Mouse (Mus musculus): Measurements from ENCODE around the gene Slc25a33. TPM values are rescaled to one million over a fixed set of nuclear protein-coding genes. Genes with fewer than 3 reads are reported as not detected.

Slc25a33 gene
- polyA plus RNA-seq, 1 experiment: 77.0 TPM

GRCm38 (mm10) chr4:149728810-149729209, 45.3 kb downstream of the Slc25a33 start:
- TF ChIP-seq CTCF (IDR thresholded peaks at IDR 0.05; ENCODE audit: borderline replicate concordance, insufficient read depth, low read depth, low read length): no peak
- TF ChIP-seq POLR2A (IDR thresholded peaks at IDR 0.05; ENCODE audit: borderline replicate concordance, insufficient read depth, low read length): no peak
- H3K27me3 ChIP-seq (ENCODE audit: control insufficient read depth, insufficient read depth, low read length): no peaks in the 10 kb centered on the region
- WGBS: 68% methylated on average over 8 of the region's 8 CpGs
- H3K4me3 ChIP-seq (replicated peaks; ENCODE audit: insufficient read depth, low read depth, low read length): no peak overlapping the region
- no peak for DNase-seq
- no peak overlapping the region for H3K27ac ChIP-seq (ENCODE audit: insufficient read depth, low read length)
- H3K4me1 ChIP-seq (ENCODE audit: control insufficient read depth, insufficient read depth, low read length): peaks cover 87% of the 10 kb centered on the region

DNA sequence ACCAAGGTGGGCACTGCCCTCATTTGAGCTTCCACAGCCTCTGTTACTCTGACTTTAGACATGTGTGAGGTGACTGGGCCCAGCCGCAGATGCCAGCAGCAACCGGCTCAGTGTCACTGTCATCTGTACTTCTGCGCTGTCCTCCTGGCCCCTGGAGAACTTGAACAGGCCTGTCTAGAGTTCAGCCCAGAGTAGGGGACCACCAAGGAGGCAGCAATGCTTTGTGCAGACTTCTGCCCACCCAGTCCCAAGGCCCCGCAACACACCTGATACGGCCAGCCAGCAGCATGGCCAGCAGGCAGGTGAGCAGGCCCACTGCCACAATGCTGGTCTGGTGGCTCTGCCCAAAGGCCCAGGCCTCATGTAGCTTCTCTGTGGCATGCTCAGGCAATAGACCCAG, 46.4 kb downstream of the Slc25a33 start:
- TF ChIP-seq POLR2A (IDR thresholded peaks at IDR 0.05; ENCODE audit: borderline replicate concordance, insufficient read depth, low read length) (no peak), CTCF (IDR thresholded peaks at IDR 0.05; ENCODE audit: borderline replicate concordance, insufficient read depth, low read depth, low read length) (no peak)
- peak in 1 of 2 experiments; percentile 36 for DNase-seq
- Histone ChIP-seq H3K4me3 (replicated peaks; ENCODE audit: insufficient read depth, low read depth, low read length) (no peak overlapping the region), H3K27ac (ENCODE audit: insufficient read depth, low read length) (no peak overlapping the region), H3K4me1 (ENCODE audit: control insufficient read depth, insufficient read depth, low read length) (peaks cover 80% of the 10 kb centered on the region), H3K27me3 (ENCODE audit: control insufficient read depth, insufficient read depth, low read length) (no peaks in the 10 kb centered on the region)
- 46% methylated on average over 5 of the region's 5 CpGs for WGBS

DNA sequence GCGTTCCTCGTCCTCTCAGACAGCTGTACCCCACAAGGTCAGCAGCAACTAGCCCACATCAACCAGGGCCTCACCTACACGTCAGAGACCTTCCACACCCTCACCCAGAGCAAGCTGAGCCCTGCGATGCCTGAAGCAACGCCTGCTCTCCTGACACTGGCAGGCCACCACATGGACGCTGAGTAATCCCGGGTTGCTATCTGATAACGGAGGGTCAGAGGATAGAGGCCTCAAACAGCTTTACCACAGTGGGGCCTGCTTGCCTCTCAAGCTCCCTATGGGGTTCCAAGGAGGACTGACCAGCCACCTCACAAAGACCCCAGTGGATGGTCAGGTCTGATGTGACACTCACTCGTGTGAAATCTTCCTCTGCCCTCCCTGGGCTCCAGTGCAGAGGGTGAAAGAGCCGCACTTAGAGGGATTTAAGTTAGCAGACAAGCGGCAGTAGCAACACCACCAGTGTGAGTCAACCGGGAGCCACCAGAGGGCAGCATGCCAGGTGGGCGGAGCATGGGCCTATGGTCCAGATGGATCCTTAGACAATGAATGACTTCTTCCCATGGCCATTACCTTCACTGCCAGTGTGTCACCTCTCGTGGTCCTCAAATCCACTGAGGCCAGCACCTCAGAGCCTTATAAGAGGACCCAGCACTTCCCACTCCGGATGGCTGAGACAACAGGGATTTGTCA, 48.3 kb downstream of the Slc25a33 start:
- DNase-seq: peak; percentile 95
- Histone ChIP-seq H3K4me3 (replicated peaks; ENCODE audit: insufficient read depth, low read depth, low read length) (no peak overlapping the region), H3K27ac (ENCODE audit: insufficient read depth, low read length) (peak overlapping the region; percentile 17; the same call in 1 of the 2 replicates), H3K27me3 (ENCODE audit: control insufficient read depth, insufficient read depth, low read length) (no peaks in the 10 kb centered on the region), H3K4me1 (ENCODE audit: control insufficient read depth, insufficient read depth, low read length) (peaks cover 71% of the 10 kb centered on the region)
- TF ChIP-seq POLR2A (IDR thresholded peaks at IDR 0.05; ENCODE audit: borderline replicate concordance, insufficient read depth, low read length) (no peak), CTCF (IDR thresholded peaks at IDR 0.05; ENCODE audit: borderline replicate concordance, insufficient read depth, low read depth, low read length) (peak; percentile 59; the same call in 1 of the 2 replicates)
- WGBS: 20% methylated on average over 15 of the region's 15 CpGs

DNA sequence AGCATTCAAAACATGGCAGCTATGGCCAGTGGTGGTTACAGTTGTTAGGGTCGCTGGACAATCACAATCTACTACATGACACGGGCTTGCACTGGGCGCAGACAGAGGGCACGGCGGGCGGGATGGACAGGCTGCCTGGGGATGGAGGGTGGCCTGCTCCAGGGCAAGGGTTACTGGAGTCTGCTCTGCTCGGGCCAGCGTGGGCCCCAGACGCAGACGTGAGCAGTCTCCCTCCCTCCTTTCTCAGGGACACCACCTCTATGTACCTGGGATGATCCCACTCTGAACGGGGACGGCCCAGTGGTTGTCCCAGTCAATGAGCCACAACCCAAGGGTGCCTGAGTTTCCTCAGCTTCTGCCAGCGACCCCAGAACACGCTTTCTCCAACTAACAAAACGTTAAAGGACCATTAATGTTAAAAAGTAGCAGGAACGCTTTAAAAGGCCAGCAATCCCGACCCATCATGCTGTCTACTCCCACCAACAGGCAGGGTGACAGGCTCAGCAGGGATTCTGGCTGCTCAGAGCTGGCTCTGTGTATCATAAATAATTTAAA, 49.1 kb downstream of the Slc25a33 start:
- TF ChIP-seq CTCF (IDR thresholded peaks at IDR 0.05; ENCODE audit: borderline replicate concordance, insufficient read depth, low read depth, low read length) (no peak), POLR2A (IDR thresholded peaks at IDR 0.05; ENCODE audit: borderline replicate concordance, insufficient read depth, low read length) (no peak)
- peaks cover 67% of the 10 kb centered on the region for H3K4me1 ChIP-seq (ENCODE audit: control insufficient read depth, insufficient read depth, low read length)
- peak overlapping the region; percentile 57; the same call in 1 of the 2 replicates for H3K27ac ChIP-seq (ENCODE audit: insufficient read depth, low read length)
- no peaks in the 10 kb centered on the region for H3K27me3 ChIP-seq (ENCODE audit: control insufficient read depth, insufficient read depth, low read length)
- H3K4me3 ChIP-seq (replicated peaks; ENCODE audit: insufficient read depth, low read depth, low read length): no peak overlapping the region
- 65% methylated on average over 17 of the region's 17 CpGs for WGBS
- DNase-seq: peak; percentile 36 to 45

DNA sequence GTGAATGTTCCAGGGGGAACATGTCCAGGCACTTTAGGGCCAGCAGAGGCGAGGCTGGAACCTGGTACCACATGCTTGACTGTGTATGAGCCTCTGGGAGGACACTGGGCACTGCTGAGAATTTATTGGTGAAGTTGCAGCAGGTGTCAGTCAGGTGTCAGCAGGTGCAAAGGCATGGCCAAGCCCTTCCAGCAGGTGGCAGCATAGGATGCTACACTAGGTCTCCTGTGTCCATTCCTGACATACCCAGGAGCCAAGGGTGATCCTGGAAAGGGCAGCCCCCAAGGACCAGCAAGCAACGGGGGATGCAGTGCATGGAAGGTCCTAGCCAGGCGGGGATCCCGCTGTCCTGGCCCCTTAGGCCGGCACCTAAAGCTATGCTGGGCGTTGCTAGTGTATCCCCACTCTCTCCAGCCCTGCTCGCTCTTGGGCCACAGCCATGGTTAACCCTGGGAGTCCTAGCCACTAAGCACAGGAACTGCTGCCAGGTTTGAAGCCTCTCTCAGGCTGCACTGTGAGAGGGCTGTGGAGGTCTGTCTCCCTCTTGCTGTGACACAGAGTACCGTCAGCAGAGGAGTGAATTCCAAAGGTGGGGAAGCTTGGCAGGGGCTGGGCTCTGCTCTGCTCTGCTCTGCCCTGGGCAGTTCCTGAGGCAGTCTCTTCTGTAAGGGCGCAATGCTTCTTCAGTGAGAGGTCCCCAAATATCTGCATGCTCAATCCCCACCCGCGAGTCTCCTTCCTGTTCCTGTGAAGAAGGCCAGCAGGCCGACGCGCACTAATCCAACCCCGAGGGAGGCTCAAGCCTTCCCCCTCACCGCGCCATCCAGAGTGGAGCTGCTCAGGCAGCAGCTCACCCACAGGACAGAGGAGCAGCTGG, 50.0 kb downstream of the Slc25a33 start:
- 9% methylated on average over 17 of the region's 17 CpGs for WGBS
- Histone ChIP-seq H3K27ac (ENCODE audit: insufficient read depth, low read length) (peak overlapping the region; percentile 57), H3K4me3 (replicated peaks; ENCODE audit: insufficient read depth, low read depth, low read length) (no peak overlapping the region), H3K4me1 (ENCODE audit: control insufficient read depth, insufficient read depth, low read length) (peaks cover 60% of the 10 kb centered on the region), H3K27me3 (ENCODE audit: control insufficient read depth, insufficient read depth, low read length) (no peaks in the 10 kb centered on the region)
- DNase-seq: peak; percentile 88 to 93
- TF ChIP-seq POLR2A (IDR thresholded peaks at IDR 0.05; ENCODE audit: borderline replicate concordance, insufficient read depth, low read length) (no peak), CTCF (IDR thresholded peaks at IDR 0.05; ENCODE audit: borderline replicate concordance, insufficient read depth, low read depth, low read length) (peak; percentile 95)

DNA sequence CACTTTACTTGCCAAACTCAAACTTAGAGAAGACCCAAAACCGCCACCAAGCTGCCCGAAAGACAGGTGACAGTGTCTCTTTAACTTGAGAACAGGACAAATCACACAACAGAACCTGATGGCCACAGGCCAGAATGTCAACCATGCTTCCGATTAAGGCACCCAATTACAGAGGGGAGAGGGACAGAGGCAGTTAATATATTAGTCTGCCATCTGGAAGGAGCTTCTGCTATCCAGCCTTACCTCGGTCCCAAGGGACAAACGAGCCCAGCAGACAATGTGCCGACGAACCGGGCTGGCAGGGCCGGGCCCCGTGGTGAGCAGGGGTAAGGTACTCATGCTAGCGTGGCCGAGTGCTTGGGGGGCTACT, 51.1 kb downstream of the Slc25a33 start:
- no peak for DNase-seq
- no peak overlapping the region for H3K4me3 ChIP-seq (replicated peaks; ENCODE audit: insufficient read depth, low read depth, low read length)
- TF ChIP-seq POLR2A (IDR thresholded peaks at IDR 0.05; ENCODE audit: borderline replicate concordance, insufficient read depth, low read length): no peak
- no peak for TF ChIP-seq CTCF (IDR thresholded peaks at IDR 0.05; ENCODE audit: borderline replicate concordance, insufficient read depth, low read depth, low read length)
- 15% methylated on average over 12 of the region's 12 CpGs for WGBS
- peaks cover 55% of the 10 kb centered on the region for H3K4me1 ChIP-seq (ENCODE audit: control insufficient read depth, insufficient read depth, low read length)
- H3K27me3 ChIP-seq (ENCODE audit: control insufficient read depth, insufficient read depth, low read length): no peaks in the 10 kb centered on the region
- peak overlapping the region; percentile 4; the same call in 1 of the 2 replicates for H3K27ac ChIP-seq (ENCODE audit: insufficient read depth, low read length)

- Histone ChIP-seq H3K4me3 (replicated peaks; ENCODE audit: insufficient read depth, low read depth, low read length) (no peak overlapping the region), H3K4me1 (ENCODE audit: control insufficient read depth, insufficient read depth, low read length) (peaks cover 49% of the 10 kb centered on the region), H3K27ac (ENCODE audit: insufficient read depth, low read length) (0 out of 2 replicates have a peak overlapping the region, but pooled peaks have one; percentile 5), H3K27me3 (ENCODE audit: control insufficient read depth, insufficient read depth, low read length) (no peaks in the 10 kb centered on the region)
- peak; percentile 54 to 62 for DNase-seq
- TF ChIP-seq POLR2A (IDR thresholded peaks at IDR 0.05; ENCODE audit: borderline replicate concordance, insufficient read depth, low read length): no peak
- no peak for TF ChIP-seq CTCF (IDR thresholded peaks at IDR 0.05; ENCODE audit: borderline replicate concordance, insufficient read depth, low read depth, low read length)
- WGBS: 15% methylated on average over 24 of the region's 24 CpGs
Measured at GRCm38 (mm10) chr4:149722104-149723020, 51.7 kb downstream of the Slc25a33 start.

Data from cerebellum, adult 2 months (tissue).